Mouse (Mus musculus): ENCODE data around the gene Slc12a3.

GRCm38 (mm10) chr8:94333345-94333744, 4.3 kb downstream of the Slc12a3 start:
- TF ChIP-seq GATA1 (IDR thresholded peaks at IDR 0.05; ENCODE audit: low read length) = no peak
- TF ChIP-seq TAL1 (IDR thresholded peaks at IDR 0.05; ENCODE audit: low read length) = no peak

All from erythroblast, embryonic 14.5 days (primary cell).